Mouse (Mus musculus) cerebellum, adult 2 months (tissue): Measurements from ENCODE around the gene Alpl. TPM values are rescaled to one million over a fixed set of nuclear protein-coding genes. Genes with fewer than 3 reads are reported as not detected.
A peak's percentile ranks its signal among the peaks of the same experiment; 100 is the strongest.

Experiments
- DNase-seq, 2 experiments: peaks; one replicate each; pipeline ENCODE4 v3.0.0; 2021
- H3K27ac ChIP-seq: fragments of 200-500 bp; 2 replicates; pipeline ENCODE4 v1.5.1; 2012; ENCODE audit warnings: low read length, control low read depth, inconsistent platforms; ENCODE audit not compliant: insufficient read depth
- H3K27me3 ChIP-seq: fragments of 200-500 bp; 2 replicates; pipeline ENCODE4 v1.6.1; 2012; ENCODE audit warnings: inconsistent platforms, mild to moderate bottlenecking, low read length, moderate library complexity; ENCODE audit not compliant: control insufficient read depth, insufficient read depth
- H3K4me1 ChIP-seq: fragments of 200-500 bp; 2 replicates; pipeline ENCODE4 v1.6.1; 2011; ENCODE audit warnings: low read length; ENCODE audit not compliant: control insufficient read depth, insufficient read depth
- H3K4me3 ChIP-seq: fragments of 200-500 bp; replicated peaks from 2 replicates; pipeline ENCODE3; 2011; ENCODE audit warnings: mild to moderate bottlenecking, low read depth, low read length, control low read depth; ENCODE audit not compliant: insufficient read depth
- CTCF ChIP-seq: fragments of 200-500 bp; IDR thresholded peaks from 2 replicates; pipeline ENCODE4 v1.5.1; 2011; ENCODE audit warnings: low read depth, mild to moderate bottlenecking, control low read depth, low read length, moderate library complexity, borderline replicate concordance; ENCODE audit not compliant: insufficient read depth
- POLR2A ChIP-seq: fragments of 200-500 bp; IDR thresholded peaks from 2 replicates; pipeline ENCODE4 v1.6.1; 2011; ENCODE audit warnings: low read length, control low read depth, borderline replicate concordance; ENCODE audit not compliant: insufficient read depth
- WGBS: fragments of 180-500 bp; shearing (Covaris S2); methylation state at CpG from one replicate; pipeline ENCODE4 v1.1.7; 2018; 5-methylcytosine and 5-hydroxymethylcytosine counted together
- polyA plus RNA-seq: library from polyadenylated mRNA; depleted of rRNA; stranded (reverse); fragments of >200 nt; gene quantifications from 2 replicates; pipeline ENCODE4 v1.2.3, GENCODE M21; 2012

The Alpl gene
- polyA plus RNA-seq, 1 experiment = 10.6 TPM

DNA sequence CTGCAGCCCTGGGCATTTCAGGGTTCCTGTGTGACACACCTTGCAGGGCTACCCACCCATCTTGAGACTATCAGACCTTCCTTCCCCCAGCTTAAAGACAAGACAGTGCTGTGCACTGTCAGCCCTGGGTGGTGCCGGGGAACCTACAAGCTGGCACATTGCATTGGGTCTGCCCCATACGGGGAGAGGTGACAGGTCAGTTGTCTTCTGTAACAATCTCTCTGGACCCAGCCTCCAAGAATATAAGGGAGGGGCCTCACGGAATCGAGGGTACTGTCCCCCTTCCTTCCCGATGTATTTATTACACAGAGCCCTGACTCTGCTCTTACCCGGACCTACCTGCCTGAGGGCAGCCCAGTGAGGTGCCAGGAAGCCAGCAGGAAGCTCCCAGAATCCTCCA lies 11.4 kb downstream of the Alpl start:
- DNase-seq = no peak
- H3K4me3 ChIP-seq = no peak overlapping the region
- WGBS = 77% methylated on average over 6 of the region's 6 CpGs
- H3K27ac ChIP-seq = no peak overlapping the region
- H3K4me1 ChIP-seq = peaks cover 14% of the 10 kb centered on the region
- no peak for TF ChIP-seq POLR2A
- TF ChIP-seq CTCF = no peak
- H3K27me3 ChIP-seq = no peaks in the 10 kb centered on the region

GRCm38 (mm10) chr4:137783541-137784191 lies 12.5 kb downstream of the Alpl start:
- Histone ChIP-seq H3K27ac (no peak overlapping the region), H3K4me1 (peaks cover 14% of the 10 kb centered on the region)
- WGBS = 3% methylated on average over 9 of the region's 9 CpGs

GRCm38 (mm10) chr4:137781949-137782348 lies 14.2 kb downstream of the Alpl start:
- WGBS = 79% methylated on average over 5 of the region's 5 CpGs
- TF ChIP-seq CTCF = no peak
- TF ChIP-seq POLR2A = no peak

More at GRCm38 (mm10) chr4:137783541-137784191, 12.5 kb downstream of the Alpl start:
- no peak overlapping the region for H3K4me3 ChIP-seq
- peak; percentile 41 to 62 for DNase-seq
- TF ChIP-seq POLR2A (no peak), CTCF (no peak)
- no peaks in the 10 kb centered on the region for H3K27me3 ChIP-seq

DNA sequence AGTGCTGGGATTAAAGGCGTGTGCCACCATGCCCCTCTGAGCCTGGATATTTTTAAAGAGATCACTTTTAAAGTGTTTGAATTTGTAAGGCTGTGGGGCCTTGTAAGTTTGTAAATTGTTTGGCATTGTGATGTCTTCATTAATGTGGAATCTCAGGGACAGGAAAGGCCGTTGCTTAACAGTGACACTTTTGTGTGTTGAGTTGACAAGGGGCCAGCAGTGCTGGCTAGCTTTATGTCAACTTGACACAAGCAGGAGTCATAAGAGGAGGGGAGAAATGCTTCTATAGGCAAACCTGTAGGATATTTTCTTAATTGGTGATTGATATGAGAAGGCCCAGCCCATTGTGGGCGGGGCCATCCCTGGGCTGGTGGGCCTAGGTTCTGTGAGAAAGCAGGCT lies 15.2 kb downstream of the Alpl start:
- Histone ChIP-seq H3K4me3 (no peak overlapping the region), H3K27ac (no peak overlapping the region), H3K4me1 (peaks cover 14% of the 10 kb centered on the region), H3K27me3 (no peaks in the 10 kb centered on the region)
- TF ChIP-seq POLR2A (no peak), CTCF (no peak)
- 84% methylated on average over 3 of the region's 3 CpGs for WGBS
- DNase-seq = no peak

More at GRCm38 (mm10) chr4:137781949-137782348, 14.2 kb downstream of the Alpl start:
- no peak for DNase-seq
- H3K27ac ChIP-seq = no peak overlapping the region
- H3K4me3 ChIP-seq = no peak overlapping the region
- H3K4me1 ChIP-seq = peaks cover 14% of the 10 kb centered on the region
- H3K27me3 ChIP-seq = no peaks in the 10 kb centered on the region

DNA sequence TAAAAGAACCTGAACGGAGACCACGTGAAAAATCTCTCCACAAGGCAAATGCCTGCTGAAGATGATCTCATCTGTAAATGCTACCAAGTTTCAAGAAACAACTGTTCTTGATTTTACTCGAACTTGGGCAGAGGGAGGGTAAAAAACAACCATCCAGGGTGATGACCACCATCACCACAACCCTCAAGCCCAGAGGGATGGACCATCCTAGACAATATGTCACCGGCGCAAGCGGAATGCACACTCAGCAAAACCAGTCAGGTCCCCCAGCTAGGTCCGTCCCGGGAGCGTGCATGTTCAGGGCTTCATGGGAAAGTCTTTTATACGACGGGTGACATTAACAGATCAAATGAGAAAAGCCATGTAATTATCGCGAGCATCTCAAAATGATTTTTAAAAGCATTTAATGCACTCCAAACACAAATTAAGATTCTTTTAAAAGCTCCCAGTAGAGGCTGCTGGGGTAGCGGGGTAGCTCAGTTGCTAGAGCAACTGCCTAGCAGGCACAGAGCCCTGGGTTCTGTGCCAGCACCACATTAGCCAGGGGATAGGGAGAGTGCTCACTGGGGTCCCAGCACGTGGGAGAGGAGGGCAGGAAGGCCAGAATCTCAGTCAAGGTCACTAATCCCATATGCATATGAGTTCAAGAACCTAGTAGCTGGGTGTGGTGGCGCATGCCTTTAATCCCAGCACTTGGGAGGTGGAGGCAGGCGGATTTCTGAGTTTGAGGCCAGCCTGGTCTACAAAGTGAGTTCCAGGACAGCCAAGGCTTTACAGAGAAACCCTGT lies 17.6 kb downstream of the Alpl start:
- 73% methylated on average over 17 of the region's 17 CpGs for WGBS
- Histone ChIP-seq H3K4me1 (peaks cover 3% of the 10 kb centered on the region), H3K4me3 (no peak overlapping the region), H3K27me3 (no peaks in the 10 kb centered on the region), H3K27ac (no peak overlapping the region)
- no peak for TF ChIP-seq CTCF
- no peak for DNase-seq

- TF ChIP-seq POLR2A (no peak), CTCF (no peak)
- 87% methylated on average over 4 of the region's 4 CpGs for WGBS
- no peak overlapping the region for H3K4me3 ChIP-seq
- H3K27me3 ChIP-seq = no peaks in the 10 kb centered on the region
- no peak for DNase-seq
- H3K4me1 ChIP-seq = no peaks in the 10 kb centered on the region; the same call in 1 of the 2 replicates
- H3K27ac ChIP-seq = no peak overlapping the region
Observed at GRCm38 (mm10) chr4:137777866-137778265, 18.3 kb downstream of the Alpl start.

GRCm38 (mm10) chr4:137774505-137774904 lies 21.7 kb downstream of the Alpl start:
- DNase-seq = no peak
- no peak overlapping the region for H3K4me3 ChIP-seq
- H3K27me3 ChIP-seq = no peaks in the 10 kb centered on the region
- TF ChIP-seq CTCF (no peak), POLR2A (no peak)
- H3K4me1 ChIP-seq = peaks cover 8% of the 10 kb centered on the region
- 96% methylated on average over 6 of the region's 6 CpGs for WGBS
- no peak overlapping the region for H3K27ac ChIP-seq

DNA sequence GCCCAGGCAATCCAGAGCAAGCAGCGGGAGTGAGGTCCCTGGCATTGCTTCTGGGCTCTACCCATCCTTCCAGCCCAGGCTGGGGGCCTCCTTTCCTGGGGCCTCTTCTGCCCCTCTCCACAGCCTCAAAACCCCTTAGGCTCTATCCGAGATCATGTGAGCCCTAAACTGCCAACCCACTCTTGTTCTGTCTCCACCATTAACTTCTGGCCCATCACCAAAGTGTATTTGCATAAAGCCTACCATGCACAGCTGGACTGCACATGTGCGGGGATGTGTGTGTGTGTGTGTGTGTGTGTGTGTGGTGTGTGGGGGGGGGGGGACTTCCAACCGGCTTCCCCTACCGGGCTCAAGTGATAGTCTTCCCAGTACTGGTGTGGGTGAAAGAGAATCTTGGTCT lies 22.2 kb downstream of the Alpl start:
- DNase-seq = no peak
- no peak for TF ChIP-seq POLR2A
- TF ChIP-seq CTCF = no peak
- no peak overlapping the region for H3K4me3 ChIP-seq
- WGBS = 66% methylated on average over 5 of the region's 5 CpGs
- H3K27me3 ChIP-seq = no peaks in the 10 kb centered on the region
- H3K27ac ChIP-seq = no peak overlapping the region
- H3K4me1 ChIP-seq = peaks cover 12% of the 10 kb centered on the region
